Mouse (Mus musculus): ENCODE results near the gene Ccdc78.
"Not testable (repeated sequence)": the region's sequence is repeated elsewhere in the genome, so short reads cannot be mapped to it uniquely, and the experiment has no call there.

Ccdc78 gene

DNA sequence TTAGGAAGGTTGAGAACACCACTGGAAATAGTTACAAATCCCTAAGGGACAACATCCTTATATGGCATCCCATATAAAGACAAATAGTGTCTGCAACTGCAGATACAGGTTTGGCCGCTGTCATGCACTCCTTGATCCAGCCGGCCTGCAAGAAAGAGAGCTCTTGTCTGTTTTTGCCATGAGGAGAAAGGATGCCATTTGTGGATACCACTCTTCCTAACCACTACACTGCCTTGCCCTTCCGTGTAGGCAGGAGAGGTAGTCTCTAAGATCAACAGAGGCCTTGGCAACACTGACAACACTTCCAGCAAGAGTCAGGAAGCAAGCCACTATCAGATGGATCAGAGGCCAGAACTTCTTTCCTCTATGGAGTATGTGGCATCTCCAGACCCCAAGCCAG lies at the start of gene Ccdc78:
TSS of gene Ccdc78 (plus strand) at position 301 of the 400 bp plus-strand sequence.
- DNase-seq (ENCODE audit: low spot score in 2 of 2) = no peak

DNA sequence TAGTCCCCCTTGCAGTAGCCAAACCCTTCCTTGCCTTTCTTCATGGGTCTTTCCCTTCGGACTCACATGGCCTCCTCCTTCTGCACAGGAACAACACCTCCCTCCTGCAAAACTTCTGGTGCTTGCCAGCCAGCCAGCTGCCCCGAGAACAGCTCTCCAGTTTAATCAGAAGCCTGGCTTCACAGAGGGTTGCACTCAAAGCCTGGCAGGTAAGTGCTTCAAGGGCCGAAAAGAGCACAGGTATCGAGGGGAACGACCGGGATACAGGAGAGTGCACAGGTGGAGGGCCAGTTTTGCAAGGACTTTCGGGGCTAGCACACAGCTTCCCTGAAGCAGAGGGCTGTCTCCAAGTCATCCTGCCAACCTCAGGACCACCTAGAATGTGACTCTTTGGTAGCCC lies 47.5 kb upstream of the Ccdc78 start:
- no peak for DNase-seq (ENCODE audit: low spot score in 2 of 2)

DNA sequence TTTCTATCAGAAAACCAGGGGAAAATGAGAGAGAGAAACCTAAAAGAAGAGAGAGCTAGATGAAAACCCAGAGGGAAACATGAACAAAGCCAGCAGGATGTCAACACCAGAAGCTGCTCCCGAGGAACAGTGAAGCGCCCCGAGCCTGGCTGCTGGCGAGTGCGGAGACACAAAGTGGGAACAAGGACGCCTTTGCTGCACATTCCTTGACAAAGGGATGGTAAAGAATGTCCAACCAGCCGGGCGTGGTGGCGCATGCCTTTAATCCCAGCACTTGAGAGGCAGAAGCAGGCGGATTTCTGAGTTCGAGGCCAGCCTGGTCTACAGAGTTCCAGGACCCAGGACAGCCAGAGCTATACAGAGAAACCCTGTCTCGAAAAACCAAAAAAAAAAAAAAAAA lies 44.9 kb upstream of the Ccdc78 start:
- not testable (repeated sequence) for DNase-seq (ENCODE audit: low spot score in 2 of 2)

DNA sequence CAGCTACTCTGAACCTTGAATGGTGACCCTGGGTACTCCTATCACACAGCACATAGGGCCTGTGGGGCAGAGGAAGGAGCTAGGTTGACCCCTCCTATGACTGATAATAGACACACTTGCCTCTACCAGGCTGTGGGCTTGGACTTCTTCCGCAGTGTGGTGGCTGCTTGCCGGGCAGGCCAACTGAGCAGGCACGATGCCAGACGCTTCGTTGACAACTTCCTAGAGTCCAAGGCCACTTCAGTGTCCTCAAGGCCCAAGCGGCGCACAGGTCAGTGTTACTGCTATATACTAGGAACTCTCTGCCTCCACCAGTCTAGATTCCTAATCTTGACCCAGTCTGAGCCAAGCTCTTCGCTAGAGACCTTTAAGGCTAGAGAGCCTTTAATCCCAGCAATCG lies 42.5 kb upstream of the Ccdc78 start:
- DNase-seq (ENCODE audit: low spot score in 2 of 2) = no peak

DNA sequence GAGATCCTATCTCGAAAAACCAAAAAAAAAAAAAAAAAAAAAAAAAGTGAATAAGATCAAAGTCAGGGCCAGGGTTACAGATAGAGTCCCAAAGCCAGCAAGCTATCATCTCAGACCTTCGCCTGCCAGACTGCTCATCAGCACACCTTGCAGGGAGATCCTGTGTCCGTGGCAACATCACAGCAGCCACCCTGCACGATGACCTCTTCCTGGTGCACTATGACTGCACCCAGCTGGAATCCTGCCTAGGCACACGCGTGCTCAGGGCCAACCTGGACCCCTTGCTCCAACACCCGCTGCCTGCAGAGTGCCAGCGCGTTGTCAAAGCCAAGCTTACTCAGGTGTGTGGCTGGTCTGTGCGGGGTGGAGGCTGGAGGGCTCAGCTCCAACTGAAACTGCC lies 42.1 kb upstream of the Ccdc78 start:
- no peak for DNase-seq (ENCODE audit: low spot score in 2 of 2)

DNA sequence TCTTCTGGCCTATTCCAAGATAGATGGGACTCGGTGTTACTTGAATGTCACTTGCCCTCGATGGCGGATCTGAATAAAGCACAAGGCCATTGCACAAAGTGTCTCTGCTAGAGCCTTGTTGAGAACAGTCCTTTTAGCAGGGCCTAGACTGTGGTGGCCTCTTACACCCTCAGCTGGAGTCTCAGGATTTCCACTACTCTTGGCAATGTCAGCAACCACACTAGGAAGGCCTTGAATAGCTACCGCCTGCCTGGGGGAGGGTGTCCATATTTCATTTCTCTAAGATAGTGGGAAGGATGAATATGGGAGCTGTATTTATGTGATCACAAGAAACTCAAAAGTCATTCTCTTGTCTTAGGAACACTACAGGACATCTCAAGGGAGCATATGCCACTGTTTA lies 38.1 kb upstream of the Ccdc78 start:
- DNase-seq (ENCODE audit: low spot score in 2 of 2) = no peak

DNA sequence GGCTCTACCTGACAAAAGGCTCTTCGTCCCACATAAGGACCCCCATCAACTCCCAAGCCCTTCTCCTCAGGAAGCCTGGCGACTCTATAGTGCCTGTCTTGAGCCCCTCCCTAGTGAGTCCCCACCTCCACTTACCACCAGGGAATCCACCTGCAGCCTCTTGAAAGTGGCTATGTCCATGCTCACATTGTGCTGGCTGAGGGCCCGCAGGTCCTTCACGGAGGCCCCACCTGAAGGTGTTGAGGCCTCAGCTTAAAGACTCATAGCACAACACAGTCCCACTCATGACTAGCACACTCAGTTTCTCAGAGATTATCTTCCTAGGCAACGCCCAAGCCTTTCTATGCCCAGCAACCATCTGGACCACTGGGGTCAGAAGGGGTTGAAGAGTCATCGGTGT lies 37.1 kb upstream of the Ccdc78 start:
- DNase-seq (ENCODE audit: low spot score in 2 of 2) = no peak

DNA sequence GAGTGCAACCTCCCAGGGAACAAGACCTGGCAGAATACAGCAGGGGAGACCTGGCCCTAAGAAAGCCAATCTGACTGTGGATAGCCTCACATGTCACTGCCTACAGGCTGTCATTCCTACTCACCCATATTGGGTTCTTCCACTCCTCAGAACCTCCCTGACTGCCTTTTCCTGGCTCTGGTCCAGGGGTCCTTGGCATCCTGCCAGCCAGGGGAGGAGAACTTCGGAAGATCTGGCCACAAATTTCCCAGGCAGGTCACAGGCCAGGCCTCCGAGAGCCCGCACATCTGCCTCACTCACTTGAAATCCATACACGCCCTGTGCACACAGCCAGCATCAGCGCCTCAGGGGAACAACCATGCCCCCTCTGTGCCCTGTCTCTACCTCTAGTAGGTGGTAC lies 34.9 kb upstream of the Ccdc78 start:
- no peak for DNase-seq (ENCODE audit: low spot score in 2 of 2)

DNA sequence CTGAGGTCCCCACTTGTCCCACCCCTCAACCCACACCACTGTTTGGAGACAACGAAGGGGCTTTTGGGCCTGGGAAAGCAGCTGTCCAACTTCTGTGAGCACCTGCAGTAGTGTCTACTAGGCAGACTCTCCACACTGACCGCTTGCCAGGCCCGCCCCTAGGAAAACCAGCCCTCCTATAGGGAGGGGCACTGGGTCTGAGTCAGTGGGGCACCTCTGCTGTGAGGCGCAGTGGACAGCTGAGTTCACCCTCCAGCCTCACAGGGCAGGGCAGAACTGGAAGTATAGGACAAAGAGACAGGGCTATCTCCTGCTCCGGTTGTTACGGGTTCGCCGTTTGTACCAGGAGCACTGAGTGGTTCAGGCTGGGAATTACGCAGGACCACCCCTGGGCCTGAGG lies 32.1 kb upstream of the Ccdc78 start, which contains the start of gene Msln:
TSS of gene Msln (minus strand) at position 138 of the 400 bp plus-strand sequence.
- no peak for DNase-seq (ENCODE audit: low spot score in 2 of 2)

DNA sequence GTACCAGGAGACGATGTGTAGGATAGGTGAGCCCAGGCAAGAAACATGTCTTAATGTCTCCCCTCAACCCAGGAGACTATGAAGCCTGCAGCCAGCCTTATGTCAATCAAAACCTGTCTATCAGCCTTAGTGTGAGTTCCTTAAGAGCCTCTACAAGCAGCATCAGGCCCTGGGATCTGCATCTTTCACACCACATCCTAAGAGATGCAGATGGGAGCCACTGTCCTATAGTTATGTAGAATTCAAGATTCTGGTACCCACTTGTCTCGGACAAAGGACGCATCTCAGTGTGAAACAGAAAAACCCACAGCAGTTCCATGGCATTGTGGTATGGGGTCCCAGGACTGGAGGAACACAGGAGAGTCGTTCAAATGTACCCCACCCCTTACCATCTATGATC lies 31.3 kb upstream of the Ccdc78 start:
- DNase-seq (ENCODE audit: low spot score in 2 of 2) = no peak

DNA sequence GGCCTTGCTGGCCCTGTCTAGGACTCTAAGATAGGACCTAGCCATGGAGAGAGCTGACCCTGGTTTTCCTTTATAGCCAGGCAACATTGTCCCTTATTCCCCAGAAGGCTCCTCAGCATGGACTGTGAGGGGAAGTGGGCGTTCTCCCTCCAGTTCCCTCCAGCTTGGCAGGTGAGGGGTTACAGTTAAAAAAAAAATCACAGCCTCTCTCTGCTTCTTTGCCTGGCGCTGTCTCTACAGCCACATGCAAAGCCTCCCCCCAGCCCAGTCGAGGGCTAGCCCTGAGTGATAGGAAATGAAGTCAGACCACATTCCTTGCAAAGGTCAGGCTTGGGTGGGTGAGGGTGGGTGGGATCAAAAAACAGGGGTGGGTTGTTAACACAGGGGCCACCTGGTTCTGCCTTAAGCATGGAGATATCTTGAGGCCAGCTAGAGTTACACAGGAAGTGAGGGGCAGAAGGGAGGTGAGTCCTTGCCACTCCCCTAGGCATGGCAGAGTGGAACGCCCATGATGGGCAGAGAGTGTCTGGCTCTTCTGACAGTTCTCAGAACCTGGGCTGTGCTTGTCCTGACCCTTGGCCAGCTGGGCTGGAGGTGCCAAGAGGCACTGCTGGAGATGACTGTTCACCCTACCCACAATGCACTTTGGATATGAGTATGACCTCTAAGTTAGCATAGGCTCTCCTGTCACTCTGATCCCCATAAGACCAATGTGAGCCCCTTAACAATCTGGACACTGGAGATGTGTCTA lies 30.6 kb upstream of the Ccdc78 start:
- no peak for DNase-seq (ENCODE audit: low spot score in 2 of 2)

DNA sequence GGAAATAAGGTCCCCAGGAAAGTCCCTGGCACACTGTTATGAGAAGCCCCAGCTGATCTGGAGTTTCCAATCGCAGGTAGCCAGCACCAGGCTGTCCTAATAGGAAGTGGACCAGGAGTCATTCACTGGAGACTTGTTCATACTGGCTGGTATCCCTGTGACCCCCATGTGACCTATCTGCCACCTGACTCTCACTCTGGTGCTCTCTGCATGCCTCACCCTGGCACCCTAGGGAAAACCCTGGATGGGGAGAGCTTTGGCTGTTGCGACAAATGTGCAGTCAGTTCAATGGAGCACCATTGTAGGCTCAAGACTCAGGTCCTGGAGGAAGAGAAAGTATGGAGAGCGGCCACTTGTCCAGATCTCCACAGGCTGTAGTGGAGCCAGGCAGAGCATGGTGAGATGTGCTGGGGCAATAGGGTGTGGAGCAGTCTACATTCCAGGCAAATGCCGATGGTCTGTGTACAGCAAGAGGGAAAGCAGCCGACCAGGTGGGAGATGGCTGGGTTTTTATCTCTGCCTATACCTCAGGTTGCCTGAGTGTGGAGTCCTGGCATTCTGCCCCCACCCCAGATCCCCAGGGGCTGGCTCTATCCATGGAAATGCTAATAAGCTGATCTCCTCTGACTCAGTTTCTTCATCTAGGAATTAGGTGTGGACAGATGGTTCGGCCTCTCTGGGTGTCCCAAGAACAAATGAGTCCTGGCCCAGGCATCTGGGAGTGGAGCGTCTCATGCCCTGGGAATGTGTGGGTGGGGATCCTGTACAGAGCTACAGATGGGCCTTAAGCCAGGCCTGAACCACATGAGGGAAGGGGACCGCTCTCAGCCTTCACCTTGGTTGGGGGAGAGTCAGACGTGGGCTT lies 29.8 kb upstream of the Ccdc78 start:
- DNase-seq (ENCODE audit: low spot score in 2 of 2) = no peak

DNA sequence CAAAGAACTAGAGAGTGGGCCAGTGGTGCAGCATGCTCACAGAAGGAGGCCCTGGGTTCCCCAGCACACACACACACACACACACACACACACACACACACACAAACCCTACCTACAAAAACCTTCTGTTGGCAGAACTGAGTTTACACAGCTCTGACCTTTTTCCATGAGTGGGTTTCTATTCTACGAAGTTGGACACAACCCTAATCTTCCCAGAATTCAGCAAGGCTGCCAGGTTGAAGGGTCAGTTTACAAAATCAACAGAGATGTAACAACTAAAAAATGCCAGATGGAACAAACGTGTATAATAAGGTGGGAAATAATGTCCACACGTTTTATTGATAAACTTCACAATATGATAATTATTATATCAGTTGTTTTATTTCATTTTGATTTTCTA lies 28.7 kb upstream of the Ccdc78 start:
- no peak for DNase-seq (ENCODE audit: low spot score in 2 of 2)

DNA sequence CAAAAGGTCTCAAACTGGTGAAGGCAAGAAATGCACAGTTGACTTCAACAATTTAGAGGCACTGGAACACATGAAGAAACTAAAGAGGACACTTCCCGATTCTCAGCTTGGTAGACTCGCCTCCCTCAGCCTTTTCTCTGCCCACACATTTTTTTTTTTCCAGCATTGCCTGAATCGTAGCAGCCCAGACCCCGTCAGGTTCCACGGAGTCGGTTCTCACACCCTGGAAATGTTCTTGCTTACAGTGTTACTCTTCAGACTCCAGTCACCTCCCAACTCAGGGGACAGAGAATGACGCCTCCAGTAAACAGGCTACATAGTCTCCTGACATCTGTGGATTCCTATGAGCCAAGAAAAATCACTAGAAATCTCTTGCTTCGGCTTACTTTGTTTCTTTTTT lies 26.2 kb upstream of the Ccdc78 start:
- DNase-seq (ENCODE audit: low spot score in 2 of 2) = no peak

DNA sequence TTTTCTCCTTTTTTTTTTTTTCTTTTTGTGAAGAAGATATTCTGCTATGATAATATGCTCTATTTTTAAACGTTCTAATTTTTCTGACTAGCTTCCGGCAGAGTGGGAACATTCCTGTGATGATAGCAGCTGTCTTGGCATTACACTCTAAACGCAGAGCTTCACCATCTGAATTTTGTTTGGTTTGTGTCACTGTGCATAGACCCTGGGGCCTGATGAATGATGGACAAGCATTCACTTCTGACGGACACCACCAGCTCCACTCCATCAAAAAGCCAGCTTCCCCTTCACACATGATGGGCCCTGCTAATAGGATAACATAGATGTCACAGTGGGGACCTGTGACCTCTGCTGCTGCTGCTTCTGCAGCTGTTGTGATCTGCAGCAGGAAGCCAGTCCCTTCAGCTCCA lies 24.8 kb upstream of the Ccdc78 start:
- no peak for DNase-seq (ENCODE audit: low spot score in 2 of 2)

DNA sequence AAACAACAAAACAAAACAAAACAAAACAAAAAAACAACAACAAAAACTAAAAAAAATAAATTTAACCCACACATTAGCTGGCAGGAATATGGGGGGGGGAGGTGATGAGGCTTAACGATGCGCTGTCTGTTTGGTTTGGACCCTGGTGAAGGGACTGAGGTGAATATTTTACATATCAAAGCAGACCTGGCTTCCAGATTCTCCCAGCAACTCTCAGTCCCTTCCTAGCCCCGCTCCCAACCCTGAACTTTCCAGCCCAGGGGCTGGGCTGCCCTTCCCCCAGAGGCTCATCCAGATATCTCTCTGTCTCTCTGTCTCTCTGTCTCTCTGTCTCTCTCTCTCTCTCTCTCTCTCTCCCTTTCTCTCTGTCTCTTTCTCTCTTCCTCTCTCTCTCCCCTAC lies 23.8 kb upstream of the Ccdc78 start:
- DNase-seq (ENCODE audit: low spot score in 2 of 2) = no peak

DNA sequence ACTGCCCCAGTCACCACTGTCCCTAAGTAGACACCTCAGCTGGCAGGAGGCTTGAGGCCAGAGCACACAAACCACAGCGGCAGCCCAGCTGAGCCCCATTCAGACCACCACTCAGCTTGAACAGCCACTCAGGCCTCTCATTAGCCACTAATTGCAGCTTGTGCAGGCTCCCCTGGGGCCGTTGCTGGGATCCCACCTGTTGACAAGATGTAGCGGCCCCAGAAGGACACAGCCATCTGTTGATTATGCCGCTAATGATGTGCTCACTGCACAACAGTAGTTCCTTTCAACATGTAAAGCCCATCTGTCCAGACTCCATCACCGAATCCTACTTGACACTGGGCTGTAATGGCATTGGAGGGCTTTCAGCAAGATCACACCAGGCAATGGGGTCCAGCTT lies 20.5 kb upstream of the Ccdc78 start:
- DNase-seq (ENCODE audit: low spot score in 2 of 2) = no peak

DNA sequence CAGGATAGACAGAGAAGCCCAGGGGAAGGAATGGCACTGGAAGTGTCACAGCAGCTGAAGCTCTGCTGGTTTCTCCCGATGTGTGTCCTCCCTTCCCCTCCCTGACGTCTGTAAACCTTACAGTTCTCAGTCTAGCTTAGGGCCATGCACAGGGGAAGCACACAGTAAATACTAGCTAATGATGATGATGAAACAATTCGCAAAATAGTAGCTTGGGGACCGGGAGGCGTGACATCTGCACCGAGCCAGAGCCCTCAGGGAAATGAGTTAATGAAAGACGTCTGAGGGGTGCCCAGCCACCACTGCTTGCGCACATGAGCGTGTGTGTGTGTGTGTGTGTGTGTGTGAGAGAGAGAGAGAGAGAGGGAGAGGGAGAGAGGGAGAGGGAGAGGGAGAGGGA lies 17.0 kb upstream of the Ccdc78 start:
- no peak for DNase-seq (ENCODE audit: low spot score in 2 of 2)

DNA sequence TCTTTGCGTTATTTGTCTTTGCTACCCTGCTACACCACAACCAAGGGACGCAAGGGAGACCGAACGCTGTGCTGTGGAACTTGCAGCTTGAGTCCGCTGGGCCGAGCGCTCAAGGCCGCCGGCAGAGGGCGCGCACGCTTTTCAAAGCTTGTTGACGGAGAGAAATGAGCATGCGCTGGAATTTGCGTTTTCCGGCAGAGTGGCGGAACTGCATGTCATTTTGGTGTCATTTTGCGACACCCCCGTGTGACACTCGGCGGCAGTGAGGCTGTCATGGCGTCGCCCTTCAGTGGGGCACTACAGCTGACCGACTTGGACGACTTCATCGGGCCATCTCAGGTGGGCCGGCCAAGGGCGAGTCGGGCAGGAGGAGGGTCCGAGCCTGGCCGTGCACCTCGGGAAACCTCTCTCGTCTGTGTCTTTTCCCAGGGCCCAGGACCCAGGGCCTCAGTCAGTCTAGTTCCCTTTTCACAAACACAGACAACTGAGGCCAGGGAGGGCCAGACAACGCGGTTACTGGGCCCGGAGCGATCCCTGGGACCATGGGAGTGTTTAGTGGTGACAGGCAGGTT lies 12.7 kb upstream of the Ccdc78 start, which contains the start of gene Narfl:
TSS of gene Narfl (plus strand) at position 228 of the 572 bp plus-strand sequence.
- peak; percentile 92 to 99 for DNase-seq (ENCODE audit: low spot score in 2 of 2)

DNA sequence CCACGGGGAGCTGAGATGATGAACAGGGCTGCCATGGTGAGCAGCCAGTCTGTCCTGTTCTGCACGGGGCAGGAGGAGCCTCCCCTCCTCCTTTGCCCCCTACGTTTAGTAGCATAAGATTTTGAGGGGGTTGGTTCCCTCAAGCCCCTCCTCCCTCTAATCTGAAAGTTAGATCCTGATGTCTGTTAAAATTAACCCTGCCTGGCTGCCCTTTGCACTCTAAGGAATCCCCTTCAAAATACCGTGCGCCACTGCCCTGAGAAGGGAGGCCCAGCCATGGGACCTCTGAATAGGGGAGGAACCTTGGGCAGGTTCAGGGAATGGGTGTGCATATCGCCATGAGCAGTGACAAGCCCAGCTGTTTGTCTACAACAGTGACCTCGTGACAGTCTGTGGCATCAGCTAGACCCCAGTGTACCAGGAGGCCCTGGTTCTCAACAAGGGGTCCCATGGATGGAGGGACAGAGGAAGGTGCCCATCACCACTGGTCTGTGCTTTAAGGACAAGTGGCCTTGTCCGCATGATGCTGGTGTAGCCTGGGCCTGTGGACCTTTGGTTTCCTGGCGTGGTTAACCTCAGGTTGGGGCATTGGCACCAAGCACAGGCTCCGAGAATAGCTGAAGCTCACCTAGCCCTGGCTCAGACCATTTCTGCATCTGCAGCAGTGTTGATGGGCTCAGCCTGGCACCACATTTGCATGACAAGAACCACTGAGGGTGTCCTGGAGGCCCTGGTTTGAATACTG lies 10.9 kb upstream of the Ccdc78 start:
- DNase-seq (ENCODE audit: low spot score in 2 of 2) = no peak

DNA sequence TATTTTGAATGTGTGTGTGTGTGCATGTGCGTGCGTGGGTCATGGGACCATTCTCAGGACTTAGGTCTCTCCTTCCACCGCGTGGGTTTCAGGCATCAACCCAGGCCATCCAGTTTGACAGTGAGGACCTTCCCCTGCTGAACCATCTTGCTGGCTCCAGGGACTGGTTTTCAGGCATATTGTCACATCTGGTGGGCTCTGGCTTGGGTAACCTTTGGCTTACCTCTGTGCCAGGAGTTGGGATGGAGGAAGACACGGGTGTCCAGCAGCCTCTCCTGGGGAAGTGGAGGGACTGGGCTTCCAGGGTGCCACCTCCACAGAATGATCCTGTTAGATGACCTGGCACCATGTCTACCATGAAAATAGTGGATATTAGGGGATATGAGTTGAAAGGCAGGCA lies 8.4 kb upstream of the Ccdc78 start:
- no peak for DNase-seq (ENCODE audit: low spot score in 2 of 2)

DNA sequence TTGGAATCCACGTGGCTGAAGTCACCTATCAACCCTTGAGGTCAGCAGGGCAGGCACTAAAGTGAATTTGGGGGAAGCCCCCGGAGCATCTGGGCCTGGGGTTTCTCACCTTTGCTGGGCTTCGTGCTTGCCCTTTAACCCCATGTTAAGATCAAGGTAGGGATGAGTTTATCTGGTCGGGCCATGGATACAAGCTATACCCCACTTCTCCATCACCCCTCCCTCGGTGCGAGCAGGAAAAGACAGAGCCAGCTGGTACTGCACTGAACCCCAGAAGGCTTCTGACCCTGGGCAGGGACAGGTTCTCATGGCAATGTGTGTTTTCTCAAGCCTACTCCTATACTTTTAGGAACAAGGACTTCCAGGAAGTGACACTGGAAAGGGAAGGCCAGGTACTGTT lies 5.0 kb upstream of the Ccdc78 start:
- DNase-seq (ENCODE audit: low spot score in 2 of 2) = no peak
